ENCODE assay signal across 12 mouse cellular contexts in genomic region chr9:26783414-26783975, GRCm38 (mm10). TPM values are rescaled to one million over a fixed set of nuclear protein-coding genes. Genes with fewer than 3 reads are reported as not detected.
DNase-seq lines count a peak whose midpoint lies in the region; ATAC-seq lines count a peak whose summit lies in the region.
"Had no signal": no experiment of that assay in that cellular context is flagged by ENCODE, and none has a peak within 500 bp of the region (broad histone marks: within the 10 kb centered on the region; RNA-seq: fewer than 3 reads in every experiment).

No protein-coding gene starts in this region.

- no peak overlapping the region for H3K27ac ChIP-seq in hindbrain, embryonic 13.5 days
- H3K27ac ChIP-seq in hindbrain, embryonic 10.5 days, result no peak overlapping the region
- H3K27ac ChIP-seq: embryonic facial prominence, embryonic 12.5 days had no signal

- no peaks in the 10 kb centered on the region for H3K36me3 ChIP-seq in hindbrain, embryonic 13.5 days
- no peaks in the 10 kb centered on the region for H3K36me3 ChIP-seq in hindbrain, embryonic 10.5 days
- H3K36me3 ChIP-seq: embryonic facial prominence, embryonic 12.5 days; G1E had no signal

- WGBS in hindbrain, embryonic 13.5 days, result 68% methylated on average over 7 of the region's 7 CpGs
- 66% methylated on average over 7 of the region's 7 CpGs for WGBS in hindbrain, embryonic 10.5 days

- H3K9me3 ChIP-seq in hindbrain, embryonic 13.5 days, result no peaks in the 10 kb centered on the region
- H3K9me3 ChIP-seq in hindbrain, embryonic 10.5 days, result no peaks in the 10 kb centered on the region
- H3K9me3 ChIP-seq: embryonic facial prominence, embryonic 12.5 days; G1E had no signal

- ATAC-seq in hindbrain, embryonic 13.5 days (ENCODE audit: low FRiP score), result peak; percentile 73; the same call in 1 of the 2 replicates
- peak; percentile 96 for ATAC-seq in granulocyte monocyte progenitor cell, adult 5-6 weeks (replicated peaks; ENCODE audit: poor library complexity, severe bottlenecking)
- ATAC-seq: intestine, postnatal 0 days had no signal

- no peak overlapping the region for H3K4me2 ChIP-seq in hindbrain, embryonic 13.5 days
- H3K4me2 ChIP-seq: embryonic facial prominence, embryonic 12.5 days had no signal

- no peak overlapping the region for H3K9ac ChIP-seq in hindbrain, embryonic 13.5 days
- H3K9ac ChIP-seq: embryonic facial prominence, embryonic 12.5 days had no signal

- H3K4me1 ChIP-seq in hindbrain, embryonic 13.5 days (replicated peaks), result no peaks in the 10 kb centered on the region
- H3K4me1 ChIP-seq in hindbrain, embryonic 10.5 days (replicated peaks), result no peaks in the 10 kb centered on the region
- H3K4me1 ChIP-seq: embryonic facial prominence, embryonic 12.5 days had no signal

- H3K4me3 ChIP-seq in hindbrain, embryonic 13.5 days, result no peak overlapping the region
- no peak overlapping the region for H3K4me3 ChIP-seq in hindbrain, embryonic 10.5 days
- H3K4me3 ChIP-seq: embryonic facial prominence, embryonic 12.5 days had no signal

- DNase-seq in hindbrain, embryonic 10.5 days (ENCODE audit: low spot score), result no peak
- DNase-seq in urinary bladder, postnatal 14 days (ENCODE audit: low spot score), result peak; percentile 24
- no peak for DNase-seq in urinary bladder, postnatal 10 days (ENCODE audit: low spot score)
- DNase-seq in MN1 (ENCODE audit: low spot score), result no peak
- no peak for DNase-seq in adrenal gland, adult 2 months
- DNase-seq: cerebellum, adult 11-12 months; thymus, adult 2 months had no signal

- H3K27me3 ChIP-seq in hindbrain, embryonic 13.5 days, result no peaks in the 10 kb centered on the region
- no peaks in the 10 kb centered on the region for H3K27me3 ChIP-seq in hindbrain, embryonic 10.5 days (ENCODE audit: insufficient read depth, poor library complexity, severe bottlenecking)
- H3K27me3 ChIP-seq: embryonic facial prominence, embryonic 12.5 days had no signal

RNA-seq across cellular contexts. Expression of gene Glb1l2, which starts 22.8 kb away (rescaled TPM):
- 2.2 and 2.4 TPM in 2 replicates for polyA plus RNA-seq in hindbrain, embryonic 13.5 days (2015; fragmentation: Nextera tagmentation; extraction: Ambion mirVana)
- polyA plus RNA-seq in hindbrain, embryonic 10.5 days (2016; fragmentation: Nextera tagmentation; extraction: Ambion mirVana), result 4.2 and 5.9 TPM in 2 replicates
- 1.2 TPM in 1 of 2 replicates, not detected in the other for total RNA-seq in granulocyte monocyte progenitor cell, adult 5-6 weeks (2014; fragmentation: Nextera tagmentation)
- 0.21 and 1.4 TPM in 2 replicates for total RNA-seq in granulocyte monocyte progenitor cell, adult 5-6 weeks (2017)
- 10 to 100 TPM in 1 of 2 experiments, 1 to 10 TPM in 1; 7.1 to 15.9 TPM for total RNA-seq in adrenal gland, adult 2 months (2021)
- 8.7 and 9.9 TPM in 2 replicates for polyA plus RNA-seq in adrenal gland, adult 2 months (2012; rRNA removed)
- polyA plus RNA-seq: G1E had no signal

RNA-seq across cellular contexts. Expression of gene B3gat1, which starts 50.0 kb away (rescaled TPM):
- polyA plus RNA-seq in hindbrain, embryonic 13.5 days (2015; fragmentation: Nextera tagmentation; extraction: Ambion mirVana), result 31.7 and 31.9 TPM in 2 replicates
- polyA plus RNA-seq in hindbrain, embryonic 10.5 days (2016; fragmentation: Nextera tagmentation; extraction: Ambion mirVana), result 2.1 and 6.8 TPM in 2 replicates
- not detected in 2 replicates for total RNA-seq in granulocyte monocyte progenitor cell, adult 5-6 weeks (2014; fragmentation: Nextera tagmentation)
- total RNA-seq in granulocyte monocyte progenitor cell, adult 5-6 weeks (2017), result not detected in 2 replicates
- total RNA-seq in adrenal gland, adult 2 months (2021), result 1 to 10 TPM in 1 of 2 experiments, under 1 TPM in 1; 0.84 to 1.3 TPM
- 1.0 and 1.9 TPM in 2 replicates for polyA plus RNA-seq in adrenal gland, adult 2 months (2012; rRNA removed)
- polyA plus RNA-seq: G1E had no signal
